Mouse (Mus musculus) thymus, adult 2 months (tissue): Measurements from ENCODE around the gene Rassf7. TPM values are rescaled to one million over a fixed set of nuclear protein-coding genes. Genes with fewer than 3 reads are reported as not detected.
"Not testable (repeated sequence)": the region's sequence is repeated elsewhere in the genome, so short reads cannot be mapped to it uniquely, and the experiment has no call there.

Source experiments
- DNase-seq: peaks from one replicate; pipeline ENCODE4 v3.0.0; 2021
- H3K27ac ChIP-seq: fragments of 200-500 bp; 2 replicates; pipeline ENCODE4 v1.5.1; 2012; ENCODE audit warnings: low read length, control low read depth; ENCODE audit not compliant: control insufficient read depth, insufficient read depth
- H3K27me3 ChIP-seq: fragments of 200-500 bp; 2 replicates; pipeline ENCODE4 v1.6.1; 2012; ENCODE audit warnings: mild to moderate bottlenecking, low read length, moderate library complexity, mixed read lengths; ENCODE audit not compliant: control insufficient read depth, insufficient read depth
- H3K36me3 ChIP-seq: fragments of 200-500 bp; 2 replicates; pipeline ENCODE4 v1.6.1; 2012; ENCODE audit warnings: mild to moderate bottlenecking, low read length, moderate library complexity; ENCODE audit not compliant: control insufficient read depth, insufficient read depth
- H3K4me1 ChIP-seq: fragments of 200-500 bp; replicated peaks from 2 replicates; pipeline ENCODE4 v1.6.1; 2012; ENCODE audit warnings: low read length; ENCODE audit not compliant: control insufficient read depth, insufficient read depth
- H3K4me3 ChIP-seq: fragments of 200-500 bp; 2 replicates; pipeline ENCODE4 v1.5.1; 2012; ENCODE audit warnings: mild to moderate bottlenecking, low read length, control low read depth, moderate library complexity; ENCODE audit not compliant: control insufficient read depth, insufficient read depth
- CTCF ChIP-seq: fragments of 200-500 bp; IDR thresholded peaks from 2 replicates; pipeline ENCODE4 v1.5.1; 2012; ENCODE audit warnings: mild to moderate bottlenecking, control low read depth, low read length, moderate library complexity, borderline replicate concordance; ENCODE audit not compliant: control insufficient read depth, poor library complexity, insufficient read depth; ENCODE audit errors: extremely low read depth
- POLR2A ChIP-seq: fragments of 200-500 bp; IDR thresholded peaks from 2 replicates; pipeline ENCODE4 v1.6.1; 2012; ENCODE audit warnings: mild to moderate bottlenecking, low read length, control low read depth, moderate library complexity; ENCODE audit not compliant: control insufficient read depth, poor library complexity, insufficient read depth; ENCODE audit errors: extremely low read depth
- WGBS: fragments of 180-500 bp; shearing (Covaris S2); methylation state at CpG from one replicate; pipeline ENCODE4 v1.1.7; 2018; 5-methylcytosine and 5-hydroxymethylcytosine counted together
- polyA plus RNA-seq: library from polyadenylated mRNA; depleted of rRNA; stranded (reverse); fragments of >200 nt; gene quantifications from 2 replicates; pipeline ENCODE4 v1.2.3, GENCODE M21; 2012

Gene Rassf7
- polyA plus RNA-seq, 1 experiment = 29.8 TPM

DNA sequence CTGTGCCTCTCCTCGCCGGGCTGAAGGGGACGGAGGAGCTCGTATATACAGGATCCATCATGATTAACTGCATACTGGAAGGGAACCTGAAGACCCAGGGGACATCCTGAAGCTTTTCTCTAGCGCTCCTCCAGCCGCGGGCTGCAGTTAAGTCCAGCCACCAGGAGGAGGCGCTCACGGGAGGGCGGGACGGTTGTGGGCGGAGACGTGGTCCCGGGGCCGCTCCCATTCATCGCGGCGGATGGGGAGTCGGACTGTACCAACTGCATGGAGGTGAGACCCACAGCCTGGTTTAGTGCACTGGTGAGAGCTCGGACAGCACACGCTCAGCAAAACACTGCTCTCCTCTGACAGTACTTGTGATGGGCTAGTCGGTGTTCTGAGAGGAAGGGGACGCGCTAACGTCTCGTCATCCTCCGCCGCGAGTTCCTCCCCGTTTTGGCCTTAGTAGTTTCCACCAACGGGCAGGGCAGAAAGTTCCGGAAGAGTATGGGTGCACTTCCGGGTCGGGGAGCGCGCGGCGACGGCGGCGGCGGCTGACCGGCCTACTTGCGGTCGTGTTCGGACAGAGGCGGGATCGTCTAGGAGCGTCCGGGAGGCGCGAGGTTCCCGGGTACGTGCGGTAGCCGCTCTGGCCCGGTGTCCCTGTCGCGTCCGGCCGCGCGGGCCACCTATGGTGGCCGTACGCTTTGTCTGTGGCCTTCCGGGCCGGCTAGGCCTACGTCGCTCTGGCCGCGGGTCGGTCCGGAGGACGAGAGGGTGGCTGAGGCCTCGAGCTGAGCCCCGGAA is 12.8 kb downstream of the Rassf7 start, which contains the start of gene Phrf1:
Phrf1 (plus strand) TSS at position 506 of the 789 bp plus-strand sequence.
- Histone ChIP-seq H3K4me3 (peak within 1 kb of the TSS; percentile 99), H3K27ac (peak within 1 kb of the TSS; percentile 67), H3K36me3 (peaks cover 20% of the 10 kb centered on the region), H3K4me1 (peaks cover 17% of the 10 kb centered on the region), H3K27me3 (no peaks in the 10 kb centered on the region)
- under 1% methylated on average over 76 of the region's 76 CpGs for WGBS
- DNase-seq = peak; percentile 92
- TF ChIP-seq POLR2A (peak; percentile 57; the same call in 1 of the 2 replicates), CTCF (peak; percentile 96)

DNA sequence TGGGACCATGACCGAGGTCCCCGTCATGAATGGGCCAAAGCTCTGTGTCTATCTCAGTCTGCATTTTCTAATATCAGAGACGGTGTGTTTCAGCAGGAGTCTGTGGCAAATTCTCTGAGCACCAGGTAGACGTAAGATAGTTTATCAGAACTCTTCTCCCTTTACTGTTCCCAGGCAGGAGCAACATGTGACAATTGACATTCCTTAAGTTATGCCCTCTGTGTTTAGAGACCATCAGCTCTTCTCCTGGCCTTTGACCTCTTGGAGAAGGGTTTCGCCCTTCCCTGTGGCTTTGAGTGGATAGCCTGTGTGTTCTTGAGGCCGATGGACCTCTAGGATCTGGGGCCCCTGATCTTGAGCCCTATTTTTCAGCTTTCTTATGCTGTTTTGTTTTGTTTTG is 14.0 kb downstream of the Rassf7 start:
- DNase-seq = no peak
- no peak for TF ChIP-seq POLR2A
- no peak for TF ChIP-seq CTCF
- H3K27ac ChIP-seq = no peak overlapping the region
- WGBS = 63% methylated on average over 6 of the region's 6 CpGs
- peaks cover 29% of the 10 kb centered on the region for H3K36me3 ChIP-seq
- peak overlapping the region; percentile 99 for H3K4me3 ChIP-seq
- peaks cover 17% of the 10 kb centered on the region for H3K4me1 ChIP-seq
- no peaks in the 10 kb centered on the region for H3K27me3 ChIP-seq

DNA sequence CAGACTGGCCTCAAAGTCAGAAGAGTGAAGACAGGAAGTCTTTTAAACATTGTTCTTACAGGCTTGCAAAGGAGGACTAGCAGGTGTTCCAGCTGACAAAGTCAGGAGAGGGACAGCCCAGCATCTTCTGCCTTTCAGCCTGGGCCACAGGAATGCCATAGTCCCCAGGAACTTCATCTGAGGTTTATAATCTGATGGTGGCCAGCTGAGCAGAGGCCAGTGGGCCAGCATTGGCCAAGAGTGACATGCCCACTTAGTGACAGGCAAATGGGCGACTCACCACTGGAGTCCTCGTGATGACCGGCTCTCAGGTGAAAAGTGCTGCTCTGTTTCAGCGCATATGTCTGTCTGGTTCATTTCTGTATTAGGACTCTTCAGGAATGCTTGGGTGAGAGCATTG is 14.9 kb downstream of the Rassf7 start:
- H3K36me3 ChIP-seq = peaks cover 29% of the 10 kb centered on the region
- no peak overlapping the region for H3K4me3 ChIP-seq
- DNase-seq = no peak
- H3K27ac ChIP-seq = peak overlapping the region; percentile 44; the same call in 1 of the 2 replicates
- no peak for TF ChIP-seq CTCF
- TF ChIP-seq POLR2A = no peak
- WGBS = 97% methylated on average over 4 of the region's 4 CpGs
- H3K4me1 ChIP-seq = peaks cover 20% of the 10 kb centered on the region
- no peaks in the 10 kb centered on the region for H3K27me3 ChIP-seq

DNA sequence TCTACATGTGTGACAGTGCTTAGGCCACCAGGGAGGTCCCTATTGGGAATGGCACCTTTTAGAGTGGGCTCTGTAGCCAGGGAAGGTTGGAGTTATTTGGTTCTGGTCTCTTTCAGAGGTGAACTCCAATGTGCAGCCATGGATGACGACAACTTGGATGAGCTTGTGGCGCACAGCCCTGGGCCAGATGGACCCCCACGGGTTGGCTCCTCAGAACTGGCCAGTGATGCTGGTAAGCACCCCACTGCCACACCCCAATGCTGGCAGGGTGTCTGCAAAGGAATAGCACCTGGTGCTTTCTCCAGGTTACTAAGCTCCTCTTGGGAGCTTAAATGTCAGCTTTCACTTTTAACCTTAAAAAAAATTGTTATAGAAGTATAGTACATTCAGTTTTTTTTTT is 15.5 kb downstream of the Rassf7 start:
- WGBS = 88% methylated on average over 3 of the region's 3 CpGs
- H3K4me3 ChIP-seq = no peak overlapping the region

DNA sequence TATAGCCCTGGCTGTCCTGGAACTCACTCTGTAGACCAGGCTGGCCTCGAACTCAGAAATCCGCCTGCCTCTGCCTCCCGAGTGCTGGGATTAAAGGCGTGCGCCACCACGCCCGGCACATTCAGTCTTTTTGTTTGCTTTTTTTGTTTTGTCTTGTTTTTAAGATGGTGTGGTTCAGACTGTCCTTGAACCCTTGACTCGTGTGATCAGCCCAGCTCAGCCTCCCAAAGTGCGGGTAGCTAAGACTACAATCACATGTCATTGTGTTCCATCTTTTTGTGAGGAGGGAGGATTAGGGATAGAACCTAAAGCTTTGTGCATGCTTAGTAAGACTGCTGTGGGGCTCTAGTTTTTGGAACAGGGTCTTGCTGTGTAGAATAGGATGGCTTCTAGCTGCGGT is 15.9 kb downstream of the Rassf7 start:
- WGBS = 98% methylated on average over 10 of the region's 10 CpGs
- H3K36me3 ChIP-seq = peaks cover 39% of the 10 kb centered on the region
- no peak overlapping the region for H3K27ac ChIP-seq
- H3K4me3 ChIP-seq = no peak overlapping the region
- H3K27me3 ChIP-seq = no peaks in the 10 kb centered on the region
- peaks cover 24% of the 10 kb centered on the region for H3K4me1 ChIP-seq
- TF ChIP-seq CTCF = no peak
- TF ChIP-seq POLR2A = no peak
- DNase-seq = no peak

More for the DNA sequence above, 15.5 kb downstream of the Rassf7 start:
- no peak for TF ChIP-seq POLR2A
- no peak for TF ChIP-seq CTCF
- no peaks in the 10 kb centered on the region for H3K27me3 ChIP-seq
- peaks cover 35% of the 10 kb centered on the region for H3K36me3 ChIP-seq
- no peak overlapping the region for H3K27ac ChIP-seq
- DNase-seq = no peak
- H3K4me1 ChIP-seq = peaks cover 24% of the 10 kb centered on the region

DNA sequence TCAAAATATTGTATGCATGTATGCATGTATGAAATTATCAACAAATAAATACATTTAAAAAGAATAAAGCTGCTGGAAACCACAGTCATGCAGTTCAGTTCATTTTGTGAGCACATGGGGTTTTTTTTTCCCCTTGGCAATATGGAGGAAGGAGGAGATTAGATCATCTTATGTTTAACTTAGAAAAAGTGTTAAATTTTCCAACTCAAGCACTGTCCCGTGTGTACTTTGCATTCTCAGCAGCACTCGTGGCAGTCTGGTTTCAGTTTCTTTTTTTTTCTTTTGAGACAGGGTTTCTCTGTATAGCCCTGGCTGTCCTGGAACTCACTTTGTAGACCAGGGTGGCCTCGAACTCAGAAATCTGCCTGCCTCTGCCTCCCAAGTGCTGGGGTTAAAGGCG is 34.8 kb downstream of the Rassf7 start:
- not testable (repeated sequence) for H3K27ac ChIP-seq, H3K4me3 ChIP-seq, H3K27me3 ChIP-seq, H3K4me1 ChIP-seq, DNase-seq
- WGBS = 93% methylated on average over 4 of the region's 4 CpGs
- H3K36me3 ChIP-seq = peaks cover 89% of the 10 kb centered on the region
